Mouse (Mus musculus) thymus, adult 2 months (tissue): ENCODE measurements at regions not wholly inside any gene's neighbourhood (a gene's known extent, or its start where the extent isn't known, plus 50 kb on each side); places are given as distances from the start of the nearest gene placed in this dataset.

Experiments
- DNase-seq: peaks from one replicate; pipeline ENCODE4 v3.0.0; 2021
- H3K27ac ChIP-seq: fragments of 200-500 bp; 2 replicates; pipeline ENCODE4 v1.5.1; 2012; ENCODE audit warnings: low read length, control low read depth; ENCODE audit not compliant: control insufficient read depth, insufficient read depth
- H3K27me3 ChIP-seq: fragments of 200-500 bp; 2 replicates; pipeline ENCODE4 v1.6.1; 2012; ENCODE audit warnings: mild to moderate bottlenecking, low read length, moderate library complexity, mixed read lengths; ENCODE audit not compliant: control insufficient read depth, insufficient read depth
- H3K36me3 ChIP-seq: fragments of 200-500 bp; 2 replicates; pipeline ENCODE4 v1.6.1; 2012; ENCODE audit warnings: mild to moderate bottlenecking, low read length, moderate library complexity; ENCODE audit not compliant: control insufficient read depth, insufficient read depth
- H3K4me1 ChIP-seq: fragments of 200-500 bp; replicated peaks from 2 replicates; pipeline ENCODE4 v1.6.1; 2012; ENCODE audit warnings: low read length; ENCODE audit not compliant: control insufficient read depth, insufficient read depth
- H3K4me3 ChIP-seq: fragments of 200-500 bp; 2 replicates; pipeline ENCODE4 v1.5.1; 2012; ENCODE audit warnings: mild to moderate bottlenecking, low read length, control low read depth, moderate library complexity; ENCODE audit not compliant: control insufficient read depth, insufficient read depth
- CTCF ChIP-seq: fragments of 200-500 bp; IDR thresholded peaks from 2 replicates; pipeline ENCODE4 v1.5.1; 2012; ENCODE audit warnings: mild to moderate bottlenecking, control low read depth, low read length, moderate library complexity, borderline replicate concordance; ENCODE audit not compliant: control insufficient read depth, poor library complexity, insufficient read depth; ENCODE audit errors: extremely low read depth
- POLR2A ChIP-seq: fragments of 200-500 bp; IDR thresholded peaks from 2 replicates; pipeline ENCODE4 v1.6.1; 2012; ENCODE audit warnings: mild to moderate bottlenecking, low read length, control low read depth, moderate library complexity; ENCODE audit not compliant: control insufficient read depth, poor library complexity, insufficient read depth; ENCODE audit errors: extremely low read depth
- WGBS: fragments of 180-500 bp; shearing (Covaris S2); methylation state at CpG from one replicate; pipeline ENCODE4 v1.1.7; 2018; 5-methylcytosine and 5-hydroxymethylcytosine counted together

DNA sequence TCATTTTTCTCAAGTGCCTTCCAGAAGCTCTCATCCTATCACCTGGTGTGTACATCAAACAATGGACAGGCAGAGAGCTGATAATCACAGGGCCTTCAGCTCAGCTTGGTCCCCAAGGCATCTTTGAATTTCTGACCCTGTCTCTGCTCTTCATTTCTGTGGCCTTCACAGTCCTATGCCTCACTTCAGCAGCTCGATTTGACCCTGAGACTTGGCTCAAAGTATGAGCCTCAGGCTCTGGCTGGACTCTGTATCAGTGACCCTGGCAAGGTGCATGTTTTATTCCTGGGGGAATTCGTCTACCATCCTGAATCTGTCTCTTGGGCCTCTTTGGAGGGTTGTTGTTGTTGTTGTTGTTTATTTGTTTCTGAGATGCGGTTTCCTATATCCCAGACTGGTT is 60.6 kb upstream of the Gm10260 start:
- WGBS = 93% methylated on average over 3 of the region's 3 CpGs
- TF ChIP-seq POLR2A (no peak), CTCF (no peak)
- Histone ChIP-seq H3K27me3 (no peaks in the 10 kb centered on the region), H3K36me3 (no peaks in the 10 kb centered on the region), H3K4me3 (no peak overlapping the region), H3K27ac (no peak overlapping the region), H3K4me1 (peaks cover 11% of the 10 kb centered on the region)
- DNase-seq = no peak

DNA sequence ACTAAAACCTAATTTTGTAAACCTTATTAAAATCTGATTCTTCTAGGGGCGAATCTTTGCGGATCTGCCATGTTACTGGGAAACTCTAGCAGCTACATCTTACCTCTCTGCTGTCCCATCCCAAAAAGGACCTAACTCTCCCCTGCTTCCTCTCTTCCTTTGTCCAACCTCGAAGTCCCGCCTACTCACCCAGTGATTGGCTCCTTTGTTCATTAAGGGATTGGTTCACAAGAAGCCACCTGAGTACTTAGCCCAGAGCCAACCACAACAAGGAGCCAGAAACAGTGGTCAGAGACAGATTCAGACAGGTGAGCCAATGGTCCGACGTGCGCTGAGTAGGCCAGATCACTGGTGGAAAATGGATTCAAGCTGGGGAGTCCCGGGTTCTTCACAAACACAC is 60.0 kb upstream of the Gm10260 start:
- Histone ChIP-seq H3K27me3 (no peaks in the 10 kb centered on the region), H3K4me1 (peaks cover 11% of the 10 kb centered on the region), H3K36me3 (no peaks in the 10 kb centered on the region), H3K4me3 (no peak overlapping the region), H3K27ac (no peak overlapping the region)
- WGBS = 97% methylated on average over 8 of the region's 8 CpGs
- no peak for TF ChIP-seq CTCF
- DNase-seq = no peak

DNA sequence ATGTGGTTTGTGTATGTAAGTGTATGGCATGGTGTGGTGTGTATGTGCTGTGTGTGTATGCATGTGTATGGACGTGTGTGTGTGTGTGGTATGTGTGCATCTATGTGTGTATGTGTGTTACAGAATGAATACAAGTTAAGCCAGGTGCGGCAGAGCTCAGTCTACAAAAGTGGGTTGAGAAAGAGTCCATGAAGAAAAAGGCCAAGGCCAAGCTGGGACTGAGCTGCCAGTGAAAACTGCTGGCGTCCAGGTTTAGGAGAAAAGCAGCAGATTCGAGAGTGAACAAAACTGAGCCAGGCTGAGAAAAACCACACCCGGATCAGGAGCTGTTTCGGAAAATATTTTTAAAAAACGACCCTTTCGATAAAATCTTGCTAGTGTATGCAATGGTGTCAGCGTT is 58.6 kb upstream of the Gm10260 start:
- Histone ChIP-seq H3K4me1 (peaks cover 6% of the 10 kb centered on the region), H3K4me3 (no peak overlapping the region), H3K27me3 (no peaks in the 10 kb centered on the region), H3K27ac (no peak overlapping the region), H3K36me3 (no peaks in the 10 kb centered on the region)
- WGBS = 95% methylated on average over 9 of the region's 9 CpGs
- TF ChIP-seq POLR2A = no peak
- no peak for TF ChIP-seq CTCF
- DNase-seq = no peak

DNA sequence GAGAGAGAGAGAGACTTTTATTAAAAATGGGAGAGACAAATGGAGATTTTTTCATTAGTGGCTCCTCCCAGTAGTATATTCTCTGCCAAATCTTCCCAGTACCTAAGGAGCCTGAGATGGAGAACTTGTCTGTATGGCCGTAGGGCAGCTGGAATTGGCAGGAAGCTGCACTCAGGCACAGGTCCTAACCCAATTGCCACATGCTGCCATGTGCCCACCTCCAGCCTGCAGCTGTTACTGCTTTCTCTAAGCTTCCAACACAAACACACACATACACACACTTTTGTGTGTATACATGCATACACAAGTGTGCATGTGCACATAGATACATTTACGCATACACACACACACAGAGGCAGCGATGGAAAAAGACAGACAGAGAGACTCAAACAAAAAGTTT is 56.5 kb upstream of the Gm10260 start:
- 96% methylated on average over 3 of the region's 3 CpGs for WGBS
- H3K4me1 ChIP-seq = no peaks in the 10 kb centered on the region
- no peak for TF ChIP-seq POLR2A
- H3K36me3 ChIP-seq = no peaks in the 10 kb centered on the region
- H3K27me3 ChIP-seq = no peaks in the 10 kb centered on the region
- H3K27ac ChIP-seq = no peak overlapping the region
- no peak overlapping the region for H3K4me3 ChIP-seq
- no peak for DNase-seq
